Mouse (Mus musculus): ENCODE data around the gene Hspa1l.
"Not testable (repeated sequence)": the region's sequence is repeated elsewhere in the genome, so short reads cannot be mapped to it uniquely, and the experiment has no call there.

Hspa1l gene

DNA sequence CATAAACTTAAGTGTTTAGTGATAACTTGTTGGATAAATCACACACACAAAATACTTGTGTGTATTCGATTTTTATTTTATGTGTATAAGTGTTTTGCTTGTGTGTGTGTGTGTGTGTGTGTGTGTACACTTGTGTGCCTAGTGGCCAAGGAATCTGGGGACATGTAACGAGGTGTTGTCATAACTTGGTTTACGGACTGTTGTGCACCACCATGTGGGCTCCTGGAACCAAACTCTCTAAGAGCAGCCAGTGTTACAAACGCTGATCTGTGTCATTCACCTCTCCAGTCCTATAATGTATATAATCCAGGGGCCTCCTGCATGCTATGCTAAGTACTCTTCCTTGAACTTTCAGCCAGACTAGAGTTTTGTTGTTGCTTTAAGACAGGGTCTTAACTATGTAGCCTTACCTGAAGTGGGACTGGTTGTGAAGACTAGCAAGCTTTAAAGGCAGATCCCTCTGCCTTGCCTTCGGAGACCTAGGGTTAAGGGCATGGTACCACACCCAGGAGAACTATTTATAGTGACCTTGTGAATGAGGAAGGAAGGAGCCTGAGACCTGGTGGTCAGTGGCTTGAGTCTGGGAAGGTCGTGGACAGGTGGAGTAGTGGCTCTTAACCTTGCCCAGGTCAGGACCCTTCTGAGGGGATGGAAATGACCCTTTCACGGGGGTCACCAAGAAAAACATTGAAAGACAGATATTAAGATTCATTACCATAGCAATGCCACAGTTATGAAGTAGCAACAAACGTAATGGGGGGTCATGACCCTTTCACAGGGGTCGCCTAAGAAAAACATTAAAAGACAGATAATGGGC is 30.7 kb downstream of the Hspa1l start:
- DNase-seq (ENCODE audit: low read depth, low spot score), result no peak

DNA sequence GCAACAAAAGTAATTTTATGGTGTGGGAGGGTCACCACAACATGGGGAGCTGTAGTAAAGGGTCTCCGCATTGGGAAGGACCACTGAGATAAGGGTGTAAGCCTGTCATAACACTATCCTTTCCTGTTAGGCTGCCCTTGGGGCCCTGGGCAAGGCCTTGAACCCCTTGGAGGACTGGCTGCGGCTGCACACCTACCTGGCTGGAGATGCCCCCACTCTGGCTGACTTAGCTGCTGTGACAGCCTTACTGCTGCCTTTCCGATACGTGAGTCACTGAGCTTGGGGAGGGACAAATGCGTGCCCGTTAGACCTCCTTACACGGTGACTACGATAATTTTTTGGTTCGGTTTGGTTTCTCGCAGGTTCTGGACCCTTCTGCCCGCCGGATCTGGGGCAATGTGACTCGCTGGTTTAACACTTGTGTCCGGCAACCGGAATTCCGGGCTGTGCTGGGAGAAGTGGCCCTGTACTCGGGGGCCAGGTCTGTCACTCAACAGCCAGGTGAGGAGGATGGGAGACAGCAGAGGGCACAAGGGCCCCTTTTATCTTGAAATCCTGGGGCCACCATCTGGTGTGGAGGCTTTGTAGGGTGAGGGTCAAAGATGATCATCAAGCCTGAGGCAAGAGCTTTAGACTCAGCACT is 31.7 kb downstream of the Hspa1l start:
- no peak for DNase-seq (ENCODE audit: low read depth, low spot score)

DNA sequence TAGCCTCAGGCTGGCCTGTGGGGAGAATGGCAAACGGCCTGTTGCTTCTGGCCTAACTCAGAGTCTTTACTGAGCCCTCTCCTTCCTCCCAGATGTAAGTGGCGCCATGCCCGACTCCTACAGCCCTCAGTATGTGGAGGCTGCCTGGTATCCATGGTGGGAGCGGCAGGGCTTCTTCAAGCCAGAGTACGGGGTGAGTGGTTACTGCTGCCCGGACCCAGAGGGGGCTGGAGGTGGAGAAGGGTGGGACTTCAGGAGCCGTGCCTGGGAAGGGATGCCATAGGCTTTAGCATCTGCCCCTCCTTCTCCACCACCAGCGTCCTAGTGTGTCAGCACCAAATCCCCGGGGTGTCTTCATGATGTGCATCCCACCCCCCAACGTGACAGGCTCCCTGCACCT is 32.7 kb downstream of the Hspa1l start:
- no peak for DNase-seq (ENCODE audit: low read depth, low spot score)

DNA sequence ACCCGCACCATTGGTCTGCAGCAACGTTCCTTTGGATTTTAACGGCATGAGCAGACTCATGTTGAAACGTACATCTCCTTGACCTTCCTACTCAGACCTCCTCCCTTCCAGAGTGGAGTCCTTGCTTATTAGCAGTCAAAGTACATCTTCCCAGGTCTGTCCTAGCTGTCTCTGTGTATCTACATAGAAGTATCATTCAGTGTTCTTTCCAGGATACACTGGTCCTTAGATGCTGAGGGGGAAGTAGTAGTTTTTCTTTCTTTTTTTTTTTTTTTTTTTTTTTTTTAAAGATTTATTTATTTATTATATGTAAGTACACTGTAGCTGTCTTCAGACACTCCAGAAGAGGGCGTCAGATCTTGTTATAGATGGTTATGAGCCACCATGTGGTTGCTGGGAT is 33.4 kb downstream of the Hspa1l start:
- not testable (repeated sequence) for DNase-seq (ENCODE audit: low read depth, low spot score)

DNA sequence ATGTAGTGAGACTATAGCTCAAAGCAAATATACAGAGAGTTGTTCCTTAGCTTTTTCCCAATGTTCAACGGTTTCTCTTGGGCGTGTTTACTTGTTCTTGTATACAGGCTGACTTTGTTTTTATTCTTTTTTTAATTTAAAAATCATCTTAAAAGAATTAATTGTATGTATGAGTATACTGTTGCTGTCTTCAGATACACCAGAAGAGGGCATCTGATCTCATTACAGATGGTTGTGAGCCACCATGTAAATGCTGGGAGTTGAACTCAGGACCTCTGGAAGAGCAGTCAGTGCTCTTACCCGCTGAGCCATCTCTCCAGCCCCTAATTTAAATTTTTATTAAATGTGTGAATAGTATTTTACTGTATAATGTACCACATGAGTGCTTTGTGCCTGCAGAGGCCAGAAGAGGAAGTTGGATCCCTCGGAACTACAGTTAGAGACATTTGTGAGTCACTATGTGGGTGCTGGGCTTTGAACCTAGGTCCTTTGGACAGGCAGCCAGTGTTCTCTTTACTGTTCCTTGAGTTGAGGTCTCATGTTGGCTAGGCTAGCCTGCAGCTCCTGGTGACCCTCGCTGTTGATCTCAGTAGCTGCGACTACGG is 35.0 kb downstream of the Hspa1l start:
- no peak for DNase-seq (ENCODE audit: low read depth, low spot score)

DNA sequence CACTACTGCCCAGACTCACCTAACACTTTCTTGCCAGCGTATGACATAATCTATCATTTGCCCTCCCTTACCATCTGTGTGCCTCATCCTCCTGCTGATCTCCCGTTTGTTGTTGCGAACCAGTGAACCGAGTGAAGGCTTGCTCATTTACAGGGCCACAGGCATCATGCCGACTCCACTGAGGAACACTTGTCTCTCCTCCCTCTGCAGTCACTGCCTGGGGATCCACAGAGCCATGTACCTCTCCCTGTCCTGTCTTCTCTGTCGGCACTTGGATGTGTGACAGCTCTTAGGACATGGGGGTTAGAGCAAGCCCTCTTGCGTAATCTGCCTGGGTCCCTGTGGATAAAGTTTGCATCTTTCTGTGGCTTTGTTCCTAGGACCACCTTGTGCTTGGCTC is 37.1 kb downstream of the Hspa1l start:
- no peak for DNase-seq (ENCODE audit: low read depth, low spot score)

DNA sequence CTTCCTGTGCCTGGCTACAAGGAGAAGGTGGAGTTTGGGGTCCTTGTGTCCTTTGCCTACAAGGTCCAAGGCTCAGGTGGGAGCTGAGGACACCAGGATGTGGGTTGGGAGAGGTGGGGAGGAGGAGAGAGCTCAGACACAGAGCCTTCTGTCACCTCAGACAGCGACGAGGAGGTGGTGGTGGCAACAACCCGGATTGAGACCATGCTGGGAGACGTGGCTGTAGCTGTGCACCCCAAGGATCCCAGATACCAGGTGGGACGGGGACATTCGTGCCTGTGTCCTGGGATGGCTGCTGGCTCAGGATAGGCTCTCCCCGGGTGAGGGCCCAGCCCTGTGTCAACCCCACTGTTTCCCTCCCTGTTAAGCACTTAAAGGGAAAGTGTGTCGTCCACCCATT is 38.9 kb downstream of the Hspa1l start:
- no peak for DNase-seq (ENCODE audit: low read depth, low spot score)

DNA sequence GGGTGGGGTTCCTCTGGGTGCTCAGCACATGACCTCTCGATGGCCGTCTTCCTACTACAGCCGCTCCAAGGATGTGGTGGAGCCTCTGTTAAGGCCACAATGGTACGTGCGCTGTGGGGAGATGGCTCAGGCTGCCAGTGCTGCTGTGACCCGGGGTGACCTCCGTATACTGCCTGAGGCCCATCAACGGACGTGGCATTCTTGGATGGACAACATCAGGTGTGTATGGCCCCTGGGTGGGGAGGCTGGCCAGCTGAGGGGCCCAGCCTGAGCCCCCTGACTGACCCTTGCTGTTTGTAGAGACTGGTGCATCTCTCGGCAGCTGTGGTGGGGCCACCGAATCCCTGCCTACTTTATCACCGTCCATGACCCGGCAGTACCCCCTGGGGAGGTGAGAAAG is 39.9 kb downstream of the Hspa1l start:
- DNase-seq (ENCODE audit: low read depth, low spot score), result no peak

DNA sequence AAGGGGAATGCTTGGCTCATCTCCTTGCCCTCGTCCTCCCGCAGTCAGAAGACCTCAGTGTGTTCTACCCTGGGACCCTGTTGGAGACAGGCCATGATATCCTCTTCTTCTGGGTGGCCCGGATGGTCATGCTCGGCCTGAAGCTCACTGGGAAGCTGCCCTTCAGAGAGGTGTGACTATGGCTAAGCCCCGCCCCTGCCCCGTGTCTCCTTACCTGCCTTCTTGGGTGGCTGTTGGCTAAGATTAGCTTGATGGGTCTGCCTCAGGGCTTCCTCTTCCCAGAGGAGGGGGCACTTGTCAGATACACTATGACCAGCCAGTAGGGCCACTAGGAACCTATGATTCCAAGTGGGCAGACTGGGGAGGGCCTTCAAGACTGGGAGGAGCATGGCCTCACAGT is 40.7 kb downstream of the Hspa1l start:
- no peak for DNase-seq (ENCODE audit: low read depth, low spot score)

DNA sequence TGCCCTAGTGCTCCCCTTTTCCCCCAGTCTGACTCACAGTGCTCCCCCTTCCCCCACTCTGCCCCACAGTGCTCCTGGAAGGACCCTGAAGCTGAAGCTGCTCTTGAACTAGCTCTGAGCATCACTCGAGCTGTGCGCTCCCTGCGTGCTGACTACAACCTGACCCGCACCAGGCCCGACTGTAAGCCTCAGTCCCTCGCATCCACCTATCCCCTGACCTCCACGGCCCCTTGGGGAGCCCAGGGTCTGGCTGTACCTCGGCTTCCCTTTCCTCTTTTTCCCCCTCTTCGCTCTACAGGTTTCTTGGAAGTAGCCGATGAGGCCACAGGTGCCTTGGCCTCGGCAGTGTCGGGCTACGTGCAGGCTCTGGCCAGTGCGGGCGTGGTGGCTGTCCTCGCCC is 42.8 kb downstream of the Hspa1l start:
- no peak for DNase-seq (ENCODE audit: low read depth, low spot score)

DNA sequence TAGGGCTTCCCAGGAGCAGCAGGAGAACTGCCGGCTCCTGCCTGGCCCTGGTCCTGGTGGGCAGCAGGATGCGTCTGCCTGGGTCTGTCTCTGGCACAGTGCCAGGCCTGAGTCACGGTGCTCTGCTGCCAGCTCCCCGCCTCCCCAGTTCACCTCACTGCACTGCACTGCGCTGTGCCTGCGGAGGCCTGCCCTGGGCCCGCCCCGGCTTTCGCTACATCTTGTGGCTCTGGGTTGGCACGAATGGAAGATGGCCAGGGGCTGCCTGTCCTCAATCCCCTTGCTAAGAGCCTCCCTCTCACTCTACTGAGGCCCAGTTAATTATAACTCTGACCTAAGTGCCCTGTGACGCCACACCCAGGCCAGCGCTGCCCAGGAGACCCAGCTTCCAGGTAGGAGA is 43.9 kb downstream of the Hspa1l start, which contains the start of gene Vwa7:
Gene Vwa7, plus strand, starts transcription at position 204 of the 400 bp plus-strand sequence.
- no peak for DNase-seq (ENCODE audit: low read depth, low spot score)

DNA sequence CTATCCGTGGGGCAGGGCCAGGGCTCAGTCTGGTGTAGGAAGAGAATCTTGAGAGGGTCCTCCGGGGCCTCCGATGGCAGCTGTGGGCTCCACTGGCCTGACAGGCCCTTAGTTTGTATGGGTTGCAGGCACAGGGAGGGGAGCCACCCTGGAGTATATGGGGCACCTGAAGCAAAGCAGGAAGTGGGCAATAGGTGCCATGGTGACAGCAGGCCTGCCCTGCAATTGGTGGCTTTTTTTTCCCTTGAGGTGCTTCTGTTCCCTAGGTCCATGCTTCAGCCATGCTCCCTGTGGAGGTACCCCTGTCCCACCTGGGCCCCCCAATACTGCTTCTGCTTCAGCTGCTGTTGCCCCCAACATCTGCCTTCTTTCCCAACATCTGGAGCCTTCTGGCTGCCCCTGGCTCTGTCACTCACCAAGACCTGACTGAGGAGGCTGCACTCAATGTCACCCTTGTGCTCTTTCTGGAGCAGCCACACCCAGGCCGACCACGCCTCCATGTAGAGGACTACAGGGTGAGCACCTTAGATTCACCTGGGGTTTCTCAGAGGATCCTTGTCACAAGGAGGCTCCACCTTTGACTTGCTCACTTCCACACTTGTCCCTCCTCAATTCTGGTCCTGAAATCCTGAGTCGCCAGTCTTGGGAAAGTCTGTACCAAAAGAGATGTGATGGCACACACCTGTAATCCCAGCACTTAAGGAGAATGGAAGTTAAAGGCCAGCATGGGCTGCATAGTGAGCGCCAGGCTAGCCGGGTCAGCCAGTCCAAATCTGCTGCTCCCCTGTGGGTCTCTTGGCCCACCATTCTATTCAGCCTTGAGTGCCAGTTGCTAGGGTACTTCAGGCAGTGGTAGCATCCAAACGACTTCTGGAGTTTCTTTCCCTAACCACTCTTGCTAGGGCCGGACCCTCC is 44.5 kb downstream of the Hspa1l start:
- DNase-seq (ENCODE audit: low read depth, low spot score), result no peak

DNA sequence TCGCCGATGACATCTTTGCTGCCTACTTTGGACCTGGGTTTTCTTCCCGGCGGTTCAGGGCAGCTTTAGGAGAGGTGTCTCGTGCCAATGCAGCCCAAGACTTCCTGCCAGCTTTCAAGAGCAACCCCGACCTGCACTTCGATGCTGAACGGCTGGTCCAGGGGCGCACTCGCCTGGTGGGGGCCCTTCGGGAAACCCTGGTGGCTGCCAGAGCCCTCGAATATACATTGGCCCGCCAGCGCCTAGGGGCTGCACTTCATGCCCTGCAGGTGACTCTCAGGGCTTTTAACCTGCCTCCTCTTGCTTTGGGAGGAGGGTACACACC is 45.2 kb downstream of the Hspa1l start:
- DNase-seq (ENCODE audit: low read depth, low spot score), result no peak

DNA sequence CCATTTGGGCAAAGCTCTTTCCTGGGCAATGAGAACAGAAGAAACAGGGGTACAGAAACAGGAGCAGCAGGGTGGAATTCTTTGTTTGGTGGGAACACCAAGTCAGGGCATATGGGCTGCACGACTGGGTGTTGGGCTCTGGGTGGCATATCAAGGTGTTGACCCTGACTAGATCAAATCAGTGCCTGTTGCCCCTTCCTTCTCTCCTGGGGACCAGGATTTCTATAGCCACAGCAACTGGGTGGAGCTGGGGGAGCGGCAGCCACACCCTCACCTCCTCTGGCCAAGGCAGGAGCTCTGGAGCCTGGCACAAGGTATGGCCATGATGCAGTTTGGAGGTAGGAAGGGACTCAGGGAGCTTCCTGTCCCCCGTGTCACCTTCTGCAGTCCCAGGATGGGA is 45.7 kb downstream of the Hspa1l start:
- no peak for DNase-seq (ENCODE audit: low read depth, low spot score)

DNA sequence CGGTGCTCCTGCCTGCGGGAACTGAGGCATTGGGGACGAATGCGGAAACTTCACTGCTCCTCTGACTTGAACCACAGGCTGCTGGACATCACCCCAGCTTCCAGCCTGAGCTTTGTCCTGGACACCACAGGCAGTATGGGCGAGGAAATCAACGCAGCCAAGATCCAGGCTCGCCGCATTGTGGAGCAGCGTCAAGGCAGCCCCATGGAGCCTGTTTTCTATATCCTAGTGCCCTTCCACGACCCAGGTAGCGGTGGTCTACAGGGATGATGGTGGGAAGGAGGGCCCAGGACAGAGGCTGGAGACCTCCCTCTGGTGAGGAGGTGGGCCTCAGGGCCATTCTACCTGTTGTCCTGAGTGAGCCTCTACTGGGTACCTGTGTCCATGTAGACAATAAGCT is 47.4 kb downstream of the Hspa1l start:
- DNase-seq (ENCODE audit: low read depth, low spot score), result no peak

DNA sequence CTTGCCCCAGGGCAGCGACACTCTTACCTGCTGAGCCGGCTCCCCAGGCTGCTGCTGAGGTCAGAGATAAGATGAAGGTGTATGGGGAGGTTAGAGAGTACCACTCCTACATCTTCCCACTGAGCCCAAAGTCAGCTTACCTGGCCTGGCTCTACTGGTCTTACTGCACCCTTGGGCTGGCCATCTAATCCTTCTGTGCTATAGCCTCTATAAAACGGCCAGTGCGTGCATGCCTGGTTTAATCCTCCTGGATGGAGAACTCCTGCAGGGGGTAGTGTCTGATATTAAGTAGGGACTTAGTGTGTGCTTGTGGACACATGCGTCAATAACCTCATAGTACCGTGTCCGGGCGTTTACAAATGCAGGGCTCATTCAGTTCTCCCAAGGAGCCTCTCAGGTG is 48.0 kb downstream of the Hspa1l start:
- no peak for DNase-seq (ENCODE audit: low read depth, low spot score)

DNA sequence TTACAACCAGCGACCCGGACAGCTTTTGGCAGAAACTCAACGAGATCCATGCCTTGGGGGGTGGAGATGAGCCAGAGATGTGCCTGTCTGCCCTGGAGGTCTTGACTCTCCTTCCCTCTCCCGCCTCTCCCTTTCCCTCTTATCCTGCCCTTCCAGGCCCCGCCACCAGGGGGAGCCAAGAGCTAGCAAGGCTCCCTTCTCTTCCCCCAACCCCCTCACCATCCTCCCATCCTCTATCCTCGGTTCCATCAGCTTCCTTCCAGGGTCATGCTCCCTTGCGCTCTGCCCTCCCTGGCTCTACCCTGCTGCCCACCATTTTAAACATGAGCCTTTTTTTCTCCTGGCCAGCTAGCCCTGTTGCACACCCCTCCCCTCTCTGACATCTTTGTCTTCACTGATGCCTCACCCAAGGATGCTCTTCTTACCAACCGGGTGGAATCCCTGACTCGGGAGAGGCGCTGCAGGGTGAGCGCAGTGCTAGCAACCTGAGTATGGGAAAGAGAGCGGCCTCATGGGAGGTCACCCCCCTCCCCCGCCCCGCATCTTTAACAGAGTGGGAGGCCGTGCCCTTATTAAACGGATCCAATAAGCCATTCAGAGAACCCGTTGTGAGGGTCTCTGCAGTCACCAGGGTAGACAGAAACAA is 48.8 kb downstream of the Hspa1l start:
- DNase-seq (ENCODE audit: low read depth, low spot score), result peak; percentile 41

DNA sequence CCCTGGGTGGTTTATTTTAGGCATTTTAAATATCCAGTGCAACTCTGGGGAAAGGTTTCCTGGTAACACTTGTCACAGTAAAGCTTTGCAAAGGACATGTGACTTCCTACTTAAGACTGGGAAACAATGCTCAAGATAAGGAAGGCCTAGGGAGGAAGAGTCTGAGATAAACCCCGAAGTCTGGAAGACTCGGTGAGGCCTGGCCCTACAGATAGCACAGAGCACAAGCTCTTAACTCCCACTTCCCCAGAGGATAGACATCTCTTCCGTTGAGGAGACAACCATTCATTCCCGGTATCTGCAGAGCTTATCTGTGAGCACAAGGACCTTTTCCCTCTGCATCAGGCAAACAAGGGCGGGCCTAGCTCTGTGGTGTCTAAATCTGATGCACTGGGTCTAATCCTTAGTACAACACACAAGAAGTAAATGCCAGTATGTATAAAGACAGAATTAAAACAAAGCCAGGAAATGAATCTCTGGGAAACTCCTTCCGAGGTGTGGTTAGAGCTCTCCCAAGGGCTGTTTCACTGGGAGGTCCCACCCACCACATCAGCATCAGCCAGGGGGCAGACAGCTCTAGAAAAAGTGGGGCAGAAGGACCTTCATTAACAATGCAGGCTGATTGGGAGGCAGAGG is 49.5 kb downstream of the Hspa1l start:
- DNase-seq (ENCODE audit: low read depth, low spot score), result no peak

DNA sequence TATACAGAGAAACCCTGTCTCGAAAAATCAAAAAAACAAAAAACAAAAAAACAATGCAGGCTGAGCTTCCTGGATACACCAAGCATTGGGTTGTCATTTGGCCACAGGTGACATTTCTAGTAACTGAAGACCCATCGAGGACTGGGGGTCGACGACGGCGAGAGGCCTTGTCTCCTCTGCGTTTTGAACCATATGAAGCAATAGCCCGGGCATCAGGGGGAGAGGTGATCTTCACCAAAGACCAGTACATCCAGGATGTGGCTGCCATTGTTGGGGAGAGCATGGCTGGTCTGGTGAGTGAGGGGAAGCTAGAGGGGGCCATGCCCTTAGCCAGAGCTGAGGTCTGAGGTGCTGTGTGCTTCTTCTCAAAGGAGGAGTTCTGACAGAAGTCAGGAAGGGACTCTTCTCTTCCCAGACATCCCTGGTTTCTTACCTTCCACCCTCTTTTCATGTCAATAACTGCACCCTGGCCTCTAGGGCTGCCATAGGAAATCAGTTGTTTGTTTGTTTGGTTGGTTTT is 50.1 kb downstream of the Hspa1l start:
- no peak for DNase-seq (ENCODE audit: low read depth, low spot score)

DNA sequence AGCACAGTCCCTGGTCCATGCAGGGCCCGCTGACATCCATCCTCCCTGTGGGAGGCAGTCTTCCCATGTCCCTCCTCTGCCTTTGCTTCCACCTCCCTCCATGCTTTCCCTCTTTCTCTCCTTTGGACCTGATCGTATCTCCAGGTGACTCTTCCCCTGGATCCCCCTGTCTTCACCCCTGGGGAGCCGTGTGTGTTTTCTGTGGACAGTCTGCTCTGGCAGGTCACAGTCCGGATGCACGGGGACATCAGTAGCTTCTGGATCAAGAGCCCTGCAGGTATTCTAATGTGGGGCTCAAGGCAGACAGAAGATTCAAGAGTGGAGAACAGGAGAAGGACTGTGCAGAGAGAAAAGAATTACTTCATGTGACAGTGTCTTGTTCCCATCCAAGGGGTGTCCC is 50.7 kb downstream of the Hspa1l start:
- no peak for DNase-seq (ENCODE audit: low read depth, low spot score)

DNA sequence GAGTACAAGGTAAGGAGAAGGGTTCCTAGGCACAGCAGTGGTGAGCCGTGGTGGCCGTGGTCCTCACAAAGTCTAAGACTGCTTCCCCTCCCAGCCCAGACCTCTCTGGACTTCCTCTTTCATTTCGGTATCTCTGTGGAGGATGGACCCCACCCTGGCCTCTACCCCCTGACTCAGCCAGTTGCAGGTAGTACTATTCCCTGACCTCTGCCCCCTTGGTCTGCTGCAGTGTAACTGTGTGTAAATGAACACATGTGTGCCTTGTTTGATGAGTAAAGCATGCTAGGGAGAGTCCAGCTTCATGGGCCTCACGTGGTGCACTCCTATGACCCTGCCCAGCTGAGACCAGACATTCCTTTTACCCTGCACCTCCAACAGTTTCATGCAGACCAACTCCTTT is 51.3 kb downstream of the Hspa1l start:
- DNase-seq (ENCODE audit: low read depth, low spot score), result no peak

Measured in retina, adult 2 months (tissue).